Mouse (Mus musculus): Measurements from ENCODE around the gene Lrmp.

DNA sequence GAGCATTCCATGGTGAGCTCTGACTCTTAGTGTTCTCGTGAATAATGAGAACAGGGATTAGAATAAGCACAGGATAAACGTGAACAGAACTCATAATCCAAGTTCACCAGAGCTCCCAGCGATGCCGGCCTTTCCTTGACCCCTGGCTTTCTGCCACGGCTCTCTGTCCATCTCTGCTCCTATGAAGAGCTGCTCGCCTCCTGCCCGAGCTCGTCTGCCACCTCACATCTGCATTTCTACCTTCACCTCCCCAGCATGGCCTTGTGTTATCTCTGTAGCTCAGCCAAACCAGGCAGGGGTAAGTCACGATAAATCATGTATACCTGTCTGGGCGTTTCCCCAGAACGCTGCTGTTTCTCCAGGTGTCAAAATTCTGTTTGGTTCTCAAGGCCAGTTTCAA lies 25.3 kb downstream of the Lrmp start:
- no peak for TF ChIP-seq CTCF (IDR thresholded peaks at IDR 0.05; ENCODE audit: control insufficient read depth, insufficient read depth, low read length)
- no peak for TF ChIP-seq POLR2A (IDR thresholded peaks at IDR 0.05; ENCODE audit: borderline replicate concordance, control insufficient read depth, low read depth, low read length)

All from bone marrow, adult 2 months (tissue).